Mouse (Mus musculus): ENCODE results near the gene Lrrc23.

Lrrc23 gene

DNA sequence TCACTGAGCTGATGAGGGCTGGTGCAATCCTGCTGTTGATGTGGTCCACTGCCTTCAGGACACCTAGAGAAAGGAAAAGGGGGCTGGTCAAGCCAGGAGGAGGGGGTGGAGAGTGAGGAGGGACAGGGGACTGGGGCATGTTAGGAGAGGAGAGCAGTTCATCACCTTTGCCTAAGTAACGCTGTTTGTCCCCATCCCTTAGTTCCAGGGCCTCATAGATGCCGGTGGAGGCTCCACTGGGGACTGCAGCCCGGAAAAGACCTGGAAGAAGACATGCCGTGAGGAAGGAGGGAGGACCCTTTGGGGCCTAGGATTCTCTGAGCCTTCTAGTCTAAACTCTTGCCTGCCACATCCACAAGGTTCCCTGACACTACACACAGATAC is 12.0 kb downstream of the Lrrc23 start:
- no peak for DNase-seq

DNA sequence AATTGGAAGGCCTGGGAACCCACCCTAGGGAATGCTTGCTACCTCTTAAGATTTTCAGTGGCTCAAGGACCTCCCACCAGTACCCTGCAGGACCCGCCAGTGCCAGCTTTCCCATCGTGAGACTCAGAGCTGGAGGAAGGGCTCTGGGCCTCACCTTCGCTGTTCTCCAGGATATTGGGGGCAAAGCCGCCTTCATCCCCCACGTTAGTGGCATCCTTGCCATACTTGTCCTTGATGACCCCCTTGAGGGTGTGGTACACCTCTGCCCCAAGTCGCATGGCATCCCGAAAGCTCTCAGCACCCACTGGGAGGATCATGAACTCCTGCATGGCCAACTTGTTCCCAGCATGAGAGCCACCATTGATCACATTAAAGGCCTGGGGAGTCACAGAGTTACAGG is 13.6 kb downstream of the Lrrc23 start:
- DNase-seq: no peak

DNA sequence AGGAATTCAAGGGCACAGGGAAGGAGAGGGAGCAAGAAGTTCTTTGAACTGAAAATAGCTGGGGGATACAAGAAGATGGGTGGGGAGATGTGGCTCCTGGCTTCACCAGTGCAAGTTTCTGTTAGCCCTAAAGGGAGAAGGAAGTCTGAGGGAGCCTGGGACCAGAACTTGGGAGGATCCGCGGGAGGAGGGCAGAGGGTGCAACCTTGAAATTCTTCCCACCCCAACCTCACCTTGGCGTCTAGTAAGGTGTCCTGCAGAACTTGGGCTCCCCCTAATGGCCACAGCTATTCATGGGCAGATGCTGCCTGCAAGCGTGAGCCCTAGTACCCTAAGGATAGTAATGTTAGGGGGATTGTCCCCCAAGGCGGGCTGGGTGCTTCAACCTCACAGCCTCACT is 20.3 kb downstream of the Lrrc23 start:
- DNase-seq: peak; percentile 93

DNA sequence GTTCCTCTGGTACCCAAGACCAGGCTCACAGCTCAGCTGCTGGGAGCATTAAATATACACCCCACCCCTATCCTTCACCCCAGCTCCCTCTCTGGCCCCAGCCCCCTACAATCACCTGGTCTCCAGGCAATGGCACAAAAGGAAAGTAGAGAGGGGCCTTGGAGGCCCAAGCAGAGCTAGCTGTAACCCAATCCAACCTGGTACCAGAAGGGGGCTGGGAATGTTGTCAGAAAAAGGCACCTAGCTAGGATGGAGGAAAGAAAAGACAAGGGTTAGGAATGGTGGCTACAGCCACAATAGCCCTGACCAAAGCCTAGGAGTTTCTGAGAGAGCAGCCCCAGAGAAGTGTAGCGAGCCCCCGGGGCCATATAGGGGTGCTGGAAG is 20.7 kb downstream of the Lrrc23 start:
- DNase-seq: no peak

DNA sequence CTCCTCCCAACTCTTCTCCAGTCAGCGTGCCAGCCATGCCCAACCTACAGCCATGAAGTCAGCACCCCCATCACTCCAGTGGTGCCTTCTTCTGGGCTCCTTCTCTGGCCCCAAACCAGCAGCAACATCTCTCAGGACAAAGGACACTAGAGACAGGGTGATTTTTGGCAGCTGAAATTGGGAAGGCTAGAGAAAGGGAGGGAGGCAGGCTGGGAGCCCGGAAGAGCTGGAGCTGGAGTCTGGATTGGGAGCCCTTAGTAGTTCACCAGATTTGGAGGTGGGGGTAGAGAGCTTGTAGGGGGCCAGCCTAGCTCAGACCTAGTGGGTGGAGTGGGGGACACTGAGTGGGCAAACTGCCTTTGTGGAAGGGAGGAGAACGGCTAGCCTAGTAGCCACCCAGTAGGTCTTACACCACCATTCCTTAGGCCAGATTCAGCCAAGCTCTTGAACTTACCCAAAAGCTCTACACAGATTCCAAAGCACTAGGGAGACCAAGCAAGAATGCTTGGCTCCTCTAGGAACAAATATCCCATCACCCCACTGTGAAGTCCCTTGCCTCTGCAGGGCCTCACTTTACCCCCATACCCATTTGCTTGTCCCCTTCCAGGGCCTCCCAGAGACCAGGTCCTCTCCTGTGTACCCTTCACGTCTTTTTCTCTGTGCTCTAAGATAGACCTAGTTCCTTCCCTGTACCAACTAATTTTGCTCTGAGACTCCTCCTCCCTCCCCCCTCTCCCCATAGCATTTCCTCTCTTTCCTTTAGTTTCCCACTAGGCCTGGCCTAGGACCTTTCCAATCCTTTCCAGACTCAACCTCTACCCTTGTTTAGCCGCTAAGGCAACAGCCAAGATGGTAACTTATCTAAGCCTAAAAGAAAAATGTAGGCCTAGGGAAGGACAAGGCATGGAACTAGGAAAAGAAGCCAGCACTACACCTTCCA is 21.3 kb downstream of the Lrrc23 start:
- peak; percentile 73 for DNase-seq

DNA sequence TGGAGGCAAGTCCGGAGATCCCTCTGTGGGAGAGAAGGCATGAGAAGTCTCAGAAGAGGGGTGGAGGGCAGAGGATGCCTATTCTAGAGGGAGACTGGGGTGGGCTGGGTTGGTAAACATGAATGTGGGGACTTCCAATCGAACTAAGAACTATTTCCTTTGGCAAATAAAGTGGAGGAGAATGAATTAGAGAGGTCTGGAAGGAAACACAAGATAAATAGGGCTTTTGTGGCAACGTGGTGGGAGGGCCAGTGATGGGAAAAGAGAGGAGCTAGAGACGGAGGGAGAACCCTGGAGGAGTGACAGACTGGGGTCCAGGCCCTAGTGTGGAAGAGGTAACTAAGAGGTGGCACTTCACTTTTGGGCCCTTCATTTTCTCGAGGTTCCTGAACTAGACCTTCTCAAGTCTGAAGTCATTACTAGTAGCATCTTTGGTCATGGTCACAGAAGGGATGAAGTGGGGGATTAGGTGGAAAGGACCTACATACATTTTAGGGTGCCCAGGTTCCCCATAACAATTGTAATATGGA is 22.1 kb downstream of the Lrrc23 start:
- no peak for DNase-seq

DNA sequence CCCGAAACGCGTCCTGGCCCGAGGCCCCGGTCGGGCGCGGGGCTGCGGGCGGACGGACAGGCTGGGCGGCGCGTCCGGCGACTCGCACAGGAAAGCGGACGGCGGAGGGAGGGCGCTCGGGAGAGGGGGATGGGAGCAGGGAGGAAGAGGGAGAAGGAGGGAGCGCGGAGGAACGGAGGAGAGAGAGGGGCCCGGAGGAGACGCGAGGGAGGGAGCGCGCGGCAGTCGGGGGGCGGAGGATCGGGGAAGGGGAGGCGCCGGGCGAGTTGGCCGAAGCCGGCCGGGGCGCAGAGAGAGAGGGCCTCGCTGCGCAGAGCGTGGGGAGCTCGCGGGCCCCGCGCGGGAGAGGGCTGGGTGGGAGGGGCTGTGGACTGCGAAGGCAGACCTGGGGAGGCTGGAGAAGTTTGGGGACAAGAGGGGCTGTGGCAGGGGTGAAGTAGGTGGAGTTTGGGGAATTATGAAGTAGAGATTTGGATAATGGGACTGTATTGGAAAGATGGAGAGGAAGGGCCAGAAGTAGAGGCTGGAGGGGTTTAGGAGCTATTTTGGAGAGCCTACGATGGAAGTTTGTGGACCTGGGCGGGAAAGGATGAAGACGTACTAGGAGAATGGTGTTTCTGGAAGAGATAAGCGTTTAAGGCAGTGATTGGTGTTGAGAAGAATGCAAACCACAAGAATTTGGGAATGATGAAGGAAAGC is 22.7 kb downstream of the Lrrc23 start:
- DNase-seq: peak; percentile 93

DNA sequence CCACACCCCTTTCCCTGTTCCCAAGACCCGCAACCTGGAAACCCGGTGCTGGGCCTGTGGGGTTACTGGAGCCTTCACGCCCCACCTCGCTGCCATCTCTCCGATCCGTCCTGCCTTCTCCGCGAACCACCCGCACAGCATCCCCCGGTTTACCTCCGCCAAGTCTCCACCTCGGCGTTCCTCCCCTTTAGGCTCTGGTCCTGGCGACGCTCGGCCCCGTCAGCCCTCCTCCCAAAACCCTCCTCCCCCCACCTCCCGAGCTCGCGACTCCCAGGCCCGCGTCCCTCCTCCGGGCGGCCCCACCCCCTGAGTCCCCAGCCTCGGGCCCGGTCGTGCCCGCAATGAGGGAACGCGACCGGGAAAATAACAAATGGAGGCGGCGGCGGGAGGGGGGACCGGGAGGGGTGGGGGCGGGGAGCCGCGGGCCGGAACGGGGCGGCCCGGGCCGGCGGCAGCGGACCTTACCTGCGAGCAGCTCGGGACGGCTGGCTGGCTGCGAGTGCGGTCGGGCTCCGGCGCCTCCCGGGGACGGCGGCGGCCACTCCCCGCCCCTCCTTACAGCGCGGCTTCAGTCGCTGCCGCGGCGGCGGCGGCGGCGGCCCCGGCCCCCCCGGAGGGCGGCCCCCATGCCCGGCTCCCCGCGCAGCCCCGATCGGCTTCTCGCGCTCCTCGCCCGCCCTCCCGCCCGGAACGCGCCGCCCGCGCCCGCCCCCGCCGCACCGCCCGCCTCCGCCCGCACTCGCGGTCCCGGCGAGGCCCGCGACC is 23.5 kb downstream of the Lrrc23 start, which contains the start of the genes Gm45234 and Atn1:
TSS of gene Gm45234 (minus strand) at position 191 of the 765 bp plus-strand sequence.
TSS of gene Atn1 (minus strand) at position 694 of the 765 bp plus-strand sequence.
- DNase-seq: peak; percentile 87

DNA sequence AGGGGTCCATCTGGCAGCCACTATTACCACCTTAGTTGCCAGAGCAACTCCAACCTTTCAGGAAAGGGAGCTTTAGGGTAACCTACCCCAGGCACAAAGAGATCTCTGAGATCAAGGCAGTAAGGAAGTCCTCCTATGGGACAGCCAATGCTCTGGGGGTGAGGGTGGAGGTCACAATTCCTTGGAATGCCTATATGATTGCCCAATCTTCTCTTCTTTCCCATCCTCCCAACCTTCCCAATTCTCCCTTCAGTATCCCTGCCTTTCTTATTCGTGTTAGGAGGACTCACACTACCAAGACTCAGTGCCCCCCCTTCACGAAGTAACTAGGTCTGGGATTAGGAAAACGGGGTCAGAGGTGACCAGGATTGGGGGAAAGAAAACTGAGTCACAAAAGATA is 24.2 kb downstream of the Lrrc23 start:
- DNase-seq: no peak

DNA sequence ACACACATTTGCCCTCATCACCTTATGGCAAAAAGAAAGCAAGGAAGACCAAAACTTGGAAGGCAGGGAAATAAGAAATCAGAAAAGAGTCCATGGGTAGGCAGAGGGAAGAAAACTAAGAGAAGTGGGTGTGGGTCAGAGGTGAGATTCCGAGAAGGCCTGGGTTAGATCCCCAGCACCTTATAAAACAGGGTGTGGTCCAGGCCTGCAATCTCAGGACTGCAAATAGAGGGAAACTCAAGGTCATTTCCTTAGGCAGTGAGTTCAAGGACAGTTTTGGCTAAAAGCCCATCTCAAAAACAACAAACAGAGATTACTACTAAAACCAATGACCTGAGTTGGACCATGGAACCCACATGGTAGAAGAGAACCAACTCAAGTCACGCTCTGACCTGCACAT is 25.7 kb downstream of the Lrrc23 start:
- DNase-seq: no peak

DNA sequence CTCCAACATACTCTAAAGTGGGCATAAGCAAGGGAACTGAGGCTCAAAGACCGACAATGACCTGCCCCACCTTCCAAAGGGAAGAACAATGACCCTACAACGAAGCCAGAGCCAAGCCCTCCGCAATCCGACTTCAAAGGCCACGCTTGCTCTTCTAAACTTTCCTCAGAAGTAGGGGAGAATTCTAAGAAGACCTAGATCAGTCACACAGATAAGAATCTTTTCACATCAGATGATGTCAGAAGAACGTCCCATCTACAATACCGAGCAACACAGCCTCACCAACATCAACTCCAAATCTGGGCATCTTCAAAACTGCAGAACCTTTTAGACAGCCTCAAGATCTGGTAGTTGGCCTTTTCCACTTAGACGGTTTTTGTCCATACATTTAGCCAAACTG is 29.1 kb downstream of the Lrrc23 start:
- DNase-seq: no peak

DNA sequence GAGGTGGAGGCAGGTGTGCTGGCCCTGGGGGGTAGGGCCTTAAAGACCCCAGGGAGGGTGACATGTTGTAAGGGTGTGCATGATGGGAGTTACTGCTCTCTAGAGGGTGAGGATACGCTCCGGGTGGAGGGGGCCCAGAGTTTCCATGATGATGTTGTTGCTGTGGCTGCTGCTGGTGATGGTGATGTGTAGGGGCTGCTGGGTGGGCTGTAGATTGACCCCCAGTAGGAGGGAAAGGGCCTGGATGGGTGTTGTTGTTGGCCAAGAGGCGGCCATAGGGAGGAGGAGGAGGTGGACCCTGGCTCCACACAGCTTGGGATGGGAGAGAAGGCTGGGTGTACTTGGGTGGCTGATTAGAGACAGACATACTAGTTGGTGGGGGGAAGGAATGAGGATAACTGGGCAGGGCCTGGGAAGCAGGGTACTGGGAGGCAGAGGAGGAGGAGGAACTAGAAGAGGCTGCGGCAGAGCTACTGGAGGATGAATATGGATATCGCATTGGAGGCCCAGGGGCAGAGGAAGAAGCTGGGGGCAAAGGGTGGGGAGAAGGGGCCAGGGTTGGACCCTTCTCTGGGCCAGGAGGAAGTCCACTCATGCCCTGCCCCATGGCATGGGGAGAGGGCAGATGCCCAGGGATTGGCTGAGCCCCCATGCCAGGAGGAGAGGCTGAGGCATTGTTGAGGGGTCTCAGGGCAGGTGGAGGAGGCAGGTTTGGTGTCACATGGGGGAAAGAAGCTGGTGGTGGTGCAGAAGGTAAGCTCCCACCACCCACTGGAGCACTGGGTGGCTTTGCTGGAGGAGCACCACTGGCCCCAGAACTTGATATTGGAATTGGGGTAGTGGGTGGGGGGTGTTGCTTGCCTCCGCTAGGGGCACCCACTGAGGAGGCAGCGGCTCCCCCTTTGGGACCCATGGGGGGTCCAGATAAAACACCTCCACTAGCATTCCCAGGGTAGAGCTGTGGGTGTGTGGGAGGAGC is 32.6 kb downstream of the Lrrc23 start:
- DNase-seq: no peak

DNA sequence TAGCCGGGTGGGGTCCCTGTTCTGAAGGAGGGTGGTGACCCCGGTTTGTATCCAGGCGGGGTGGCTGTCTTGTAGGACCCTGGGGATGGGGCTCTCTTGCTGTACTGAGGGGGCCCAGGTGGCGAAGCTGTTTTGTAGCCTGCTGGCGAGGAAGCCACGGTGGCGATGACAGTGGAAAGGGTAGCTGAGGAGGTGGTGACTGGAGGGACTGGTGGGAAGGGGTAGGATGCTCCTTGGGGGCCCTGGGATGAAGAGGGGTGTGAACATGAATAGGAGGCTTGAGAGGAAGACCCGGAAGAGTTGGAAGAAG is 33.3 kb downstream of the Lrrc23 start:
- no peak for DNase-seq

DNA sequence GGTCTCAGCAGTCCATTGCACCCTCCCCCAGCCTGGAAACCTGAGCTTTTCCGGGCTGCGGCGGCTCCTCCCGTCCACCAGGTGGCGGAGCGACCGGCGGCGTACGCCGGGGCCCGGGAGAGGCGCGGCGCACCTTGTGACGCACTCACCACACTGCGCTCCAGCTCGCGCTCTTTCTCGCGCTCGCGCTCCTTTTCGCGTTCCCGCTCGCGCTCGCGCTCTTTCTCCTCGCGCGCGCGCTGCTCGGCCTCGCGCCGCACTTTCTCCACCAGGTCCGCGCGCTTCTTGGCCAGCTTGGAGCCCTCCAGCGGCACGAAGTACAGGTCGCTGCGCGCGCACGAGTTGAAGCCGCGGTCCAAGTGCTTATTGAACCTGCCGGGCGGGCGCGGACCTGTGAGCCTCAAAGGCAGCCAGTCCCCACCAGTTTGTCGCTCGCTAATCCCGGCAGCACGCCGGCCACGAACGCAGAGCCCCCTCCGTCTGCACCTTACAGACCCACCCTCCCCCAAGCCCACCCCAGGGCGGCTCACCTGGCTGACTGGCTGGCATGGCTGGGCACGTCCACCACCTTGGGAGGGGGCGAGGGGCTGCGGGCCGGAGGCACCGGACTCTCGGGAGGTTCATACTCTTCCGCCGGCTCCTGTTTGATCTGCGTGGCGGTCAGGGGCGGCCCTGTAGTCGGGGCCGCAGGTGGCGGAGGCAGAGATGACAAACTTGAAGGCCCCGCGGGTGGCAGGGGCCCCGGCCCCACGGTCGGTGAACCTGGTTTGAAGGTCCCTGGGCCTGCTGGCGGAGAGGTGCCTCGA is 33.8 kb downstream of the Lrrc23 start:
- DNase-seq: peak; percentile 95

DNA sequence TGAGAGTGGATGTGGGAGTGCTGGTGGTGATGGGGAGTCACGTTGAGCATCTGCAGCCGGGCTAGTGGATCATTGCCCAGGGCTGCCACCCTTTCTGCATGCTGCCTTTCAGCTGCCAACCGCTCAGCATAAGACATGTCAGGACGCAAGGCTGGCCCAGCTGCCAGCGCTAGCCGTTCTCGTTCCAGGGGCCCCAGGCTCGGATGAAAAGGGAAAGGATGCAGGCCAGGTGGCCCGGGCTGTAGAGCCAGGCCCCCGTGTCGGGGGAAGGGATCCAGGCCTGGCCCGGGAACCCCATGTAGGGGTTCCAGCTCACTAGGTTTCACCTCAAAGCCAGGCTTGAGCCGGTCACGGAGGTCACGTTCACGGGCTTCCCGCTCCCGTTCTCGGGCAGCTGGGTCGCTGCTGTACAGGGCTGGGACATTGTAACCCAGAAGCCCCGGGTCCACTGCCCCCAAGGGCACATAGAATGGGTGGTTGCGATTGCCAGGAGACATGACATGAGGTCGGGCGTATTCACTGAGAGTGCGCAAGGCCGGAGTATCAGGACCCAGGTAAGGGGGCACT is 34.7 kb downstream of the Lrrc23 start:
- peak; percentile 56 for DNase-seq

DNA sequence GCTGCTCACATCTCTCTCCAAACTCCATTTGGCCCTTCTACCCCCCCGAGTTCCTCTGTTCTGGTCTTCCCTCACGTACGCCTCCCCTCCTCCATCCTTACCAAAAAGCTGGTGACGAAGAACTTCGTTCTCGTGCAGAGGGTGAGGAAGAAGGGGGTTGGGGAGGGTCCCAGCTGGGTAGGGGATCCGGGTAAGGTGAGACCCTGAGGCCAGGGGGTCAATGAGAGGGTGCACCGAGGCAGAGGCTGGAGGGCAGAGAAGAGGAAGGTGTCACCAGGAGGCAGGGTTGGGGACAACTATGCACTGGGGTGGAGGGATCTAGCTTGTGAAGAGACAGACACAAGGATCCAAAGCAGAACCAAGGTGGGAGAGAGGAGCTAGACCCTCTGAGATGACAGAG is 35.9 kb downstream of the Lrrc23 start:
- no peak for DNase-seq

DNA sequence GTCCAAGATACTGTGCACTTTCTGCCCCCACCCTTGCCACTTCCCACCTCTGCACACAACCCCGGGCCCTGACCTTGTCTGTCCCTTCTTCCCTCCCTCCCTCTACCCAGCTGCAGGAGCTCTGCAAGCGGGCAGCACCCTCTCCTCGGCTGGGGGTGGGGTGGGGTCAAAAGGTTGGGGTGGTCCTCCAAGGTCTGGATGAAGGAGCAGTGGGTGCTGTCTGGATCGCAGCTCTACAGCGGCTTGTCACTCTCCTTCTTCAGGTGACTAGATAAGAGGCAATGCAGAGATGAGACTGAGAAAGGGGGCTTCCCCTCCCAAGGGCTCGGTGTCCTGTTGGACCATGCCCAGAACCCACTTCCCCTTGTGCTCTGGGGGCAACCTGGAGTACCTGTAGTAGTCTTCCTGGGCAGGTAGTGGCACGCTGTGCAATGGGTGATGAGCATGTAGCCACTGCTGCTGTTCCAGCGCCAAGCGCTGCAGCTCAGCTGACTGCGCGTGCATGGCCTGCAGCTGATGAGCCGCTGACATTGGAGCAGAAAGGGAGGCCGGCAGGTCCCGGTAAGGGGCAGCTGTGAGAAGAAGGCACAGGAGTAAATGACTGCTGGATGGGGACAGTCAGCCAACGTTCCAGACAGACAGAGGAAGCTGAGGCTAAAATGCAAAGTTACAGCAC is 36.5 kb downstream of the Lrrc23 start:
- peak; percentile 43 for DNase-seq

DNA sequence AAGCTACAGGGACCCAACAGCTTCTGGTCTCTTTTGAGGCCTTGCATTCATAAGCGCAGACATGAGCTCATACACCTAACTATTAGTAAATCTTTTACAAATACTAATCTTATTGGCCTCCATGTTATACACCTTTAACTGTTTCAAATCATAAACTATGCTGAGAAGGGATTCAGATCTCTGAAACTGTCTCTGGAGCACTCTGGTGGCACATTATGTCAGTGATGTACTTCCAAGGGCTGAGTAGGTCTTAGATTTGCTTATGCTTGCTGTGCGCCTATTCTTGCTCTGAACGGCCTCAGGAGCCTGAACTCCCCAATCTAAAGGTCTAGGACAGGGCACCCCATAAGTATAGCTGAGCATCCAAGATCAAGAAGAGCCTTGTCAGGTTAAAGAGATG is 37.7 kb downstream of the Lrrc23 start:
- DNase-seq: no peak

DNA sequence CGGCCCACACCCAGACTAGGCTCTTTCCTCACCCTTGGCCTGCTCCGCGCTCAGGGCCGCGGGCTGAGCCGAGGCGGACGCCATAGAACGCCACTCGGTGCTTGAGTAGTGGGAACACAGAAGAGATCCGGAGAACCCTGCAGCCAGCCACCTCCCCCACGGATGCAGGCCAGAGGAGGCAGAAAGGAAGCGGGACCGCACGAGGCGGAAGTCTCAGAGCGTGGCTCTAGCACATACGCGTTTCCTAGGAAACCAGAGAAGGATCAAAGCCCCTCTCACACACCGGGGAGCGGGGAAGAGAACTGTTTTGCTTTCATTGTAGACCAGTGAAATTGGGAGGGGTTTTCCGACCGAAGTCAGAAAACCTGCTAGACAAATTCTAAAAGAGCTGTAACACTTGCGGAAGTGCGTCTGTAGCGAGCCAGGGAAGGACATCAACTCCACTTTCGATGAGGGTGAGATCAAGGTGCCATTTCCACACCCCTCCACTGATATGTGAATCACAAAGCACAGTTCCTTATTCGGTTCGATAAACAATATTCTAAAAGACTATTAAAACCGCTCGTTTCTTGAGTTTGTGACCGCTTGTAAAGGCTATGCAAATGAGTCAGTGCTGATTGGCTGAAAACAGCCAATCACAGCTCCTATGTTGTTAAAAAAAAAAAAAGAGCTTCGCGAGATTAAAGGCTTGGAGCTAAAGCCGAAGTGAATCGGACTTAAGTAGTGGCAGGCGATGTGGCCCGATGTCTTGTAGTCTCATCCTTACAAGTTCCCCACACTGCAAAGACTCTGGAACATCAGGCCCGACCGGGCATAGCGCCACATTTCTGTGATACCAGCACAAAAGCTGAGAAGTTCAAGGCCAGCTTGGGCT is 38.4 kb downstream of the Lrrc23 start, which contains the start of gene Grcc10:
TSS of gene Grcc10 (minus strand) at position 487 of the 874 bp plus-strand sequence.
- peak; percentile 92 for DNase-seq

Data from kidney, postnatal 10 days (tissue).